Mouse (Mus musculus) liver, embryonic 12.5 days (tissue): ENCODE data around the gene Ets1. TPM values are rescaled to one million over a fixed set of nuclear protein-coding genes. Genes with fewer than 3 reads are reported as not detected.

ENCODE experiments used
- ATAC-seq: fragments of 200-750 bp; cut with Nextera tagmentation; 2 replicates; pipeline ENCODE4 v1.8.0; 2017; ENCODE audit warnings: moderate number of reproducible peaks, mild to moderate bottlenecking, moderate library complexity
- H3K27ac ChIP-seq: fragments of 300-500 bp; sonication (generic); 2 replicates; pipeline ENCODE4 v1.5.1; 2016; ENCODE audit warnings: mild to moderate bottlenecking
- H3K27me3 ChIP-seq: fragments of 300-500 bp; sonication (generic); replicated peaks from 2 replicates; pipeline ENCODE4 v1.6.1; 2016; ENCODE audit warnings: mild to moderate bottlenecking, moderate library complexity
- H3K36me3 ChIP-seq: fragments of 300-500 bp; sonication (generic); 2 replicates; pipeline ENCODE4 v1.6.1; 2016; ENCODE audit warnings: mild to moderate bottlenecking, moderate library complexity
- H3K4me1 ChIP-seq: fragments of 300-500 bp; sonication (generic); 2 replicates; pipeline ENCODE4 v1.6.1; 2016
- H3K4me2 ChIP-seq: fragments of 300-500 bp; sonication (generic); 2 replicates; pipeline ENCODE4 v1.6.1; 2016; ENCODE audit warnings: mild to moderate bottlenecking, moderate library complexity
- H3K4me3 ChIP-seq: fragments of 300-500 bp; sonication (generic); 2 replicates; pipeline ENCODE4 v1.5.1; 2016; ENCODE audit warnings: mild to moderate bottlenecking, moderate library complexity
- H3K9ac ChIP-seq: fragments of 300-500 bp; sonication (generic); 2 replicates; pipeline ENCODE4 v1.6.1; 2016; ENCODE audit warnings: mild to moderate bottlenecking, moderate library complexity
- H3K9me3 ChIP-seq: fragments of 300-500 bp; sonication (generic); replicated peaks from 2 replicates; pipeline ENCODE4 v1.6.1; 2016; ENCODE audit warnings: mild to moderate bottlenecking, moderate library complexity
- WGBS: fragments of 180-500 bp; shearing (Covaris S2); methylation state at CpG from one replicate; pipeline ENCODE4 v1.1.7; 2016; ENCODE audit not compliant: insufficient replicate concordance; 5-methylcytosine and 5-hydroxymethylcytosine counted together
- polyA plus RNA-seq: library from polyadenylated mRNA; unstranded; fragments of >200 nt; fragmentation: Nextera tagmentation; extraction: Ambion mirVana; gene quantifications from 2 replicates; pipeline ENCODE4 v1.2.1, GENCODE M21; 2016

Gene Ets1
- polyA plus RNA-seq, 1 experiment from 2014 or later = 24.2 TPM

- Histone ChIP-seq H3K9ac (no peak overlapping the region), H3K4me2 (no peak overlapping the region), H3K9me3 (no peaks in the 10 kb centered on the region), H3K4me1 (peaks cover 12% of the 10 kb centered on the region), H3K36me3 (no peaks in the 10 kb centered on the region), H3K27ac (no peak overlapping the region), H3K4me3 (no peak overlapping the region), H3K27me3 (peaks cover 37% of the 10 kb centered on the region)
- no peak for ATAC-seq
- 58% methylated on average over 12 of the region's 12 CpGs for WGBS
Measured at GRCm38 (mm10) chr9:32691151-32691925, 55.3 kb downstream of the Ets1 start.

- Histone ChIP-seq H3K4me3 (no peak overlapping the region), H3K36me3 (no peaks in the 10 kb centered on the region), H3K4me2 (no peak overlapping the region), H3K9ac (no peak overlapping the region), H3K27me3 (peaks cover 42% of the 10 kb centered on the region), H3K4me1 (peaks cover 16% of the 10 kb centered on the region), H3K27ac (no peak overlapping the region), H3K9me3 (no peaks in the 10 kb centered on the region)
- 73% methylated on average over 2 of the region's 2 CpGs for WGBS
- no peak for ATAC-seq
Measured at GRCm38 (mm10) chr9:32692944-32693343, 56.9 kb downstream of the Ets1 start.

- H3K36me3 ChIP-seq = no peaks in the 10 kb centered on the region
- H3K9ac ChIP-seq = no peak overlapping the region
- no peak for ATAC-seq
- H3K27me3 ChIP-seq = peaks cover 41% of the 10 kb centered on the region
- H3K4me3 ChIP-seq = no peak overlapping the region
- WGBS = 61% methylated on average over 3 of the region's 3 CpGs
- peaks cover 16% of the 10 kb centered on the region for H3K4me1 ChIP-seq
- no peaks in the 10 kb centered on the region for H3K9me3 ChIP-seq
- no peak overlapping the region for H3K4me2 ChIP-seq
- no peak overlapping the region for H3K27ac ChIP-seq
Measured at GRCm38 (mm10) chr9:32693411-32693810, 57.4 kb downstream of the Ets1 start.

- no peak overlapping the region for H3K4me3 ChIP-seq
- no peak overlapping the region for H3K9ac ChIP-seq
- H3K27ac ChIP-seq = no peak overlapping the region
- no peaks in the 10 kb centered on the region for H3K36me3 ChIP-seq
- WGBS = 66% methylated on average over 12 of the region's 12 CpGs
- H3K9me3 ChIP-seq = no peaks in the 10 kb centered on the region
- H3K4me2 ChIP-seq = no peak overlapping the region
- peaks cover 44% of the 10 kb centered on the region for H3K27me3 ChIP-seq
- no peak for ATAC-seq
- H3K4me1 ChIP-seq = peaks cover 16% of the 10 kb centered on the region
Measured at GRCm38 (mm10) chr9:32694111-32694824, 58.2 kb downstream of the Ets1 start.

- Histone ChIP-seq H3K9me3 (no peaks in the 10 kb centered on the region), H3K27me3 (peaks cover 38% of the 10 kb centered on the region), H3K27ac (no peak overlapping the region), H3K4me1 (peaks cover 16% of the 10 kb centered on the region), H3K4me2 (peak overlapping the region; percentile 95), H3K36me3 (no peaks in the 10 kb centered on the region), H3K4me3 (peak overlapping the region; percentile 71), H3K9ac (peak overlapping the region; percentile 76)
- no peak for ATAC-seq
- WGBS = 41% methylated on average over 4 of the region's 4 CpGs
Measured at GRCm38 (mm10) chr9:32694916-32695490, 59.0 kb downstream of the Ets1 start.

- no peaks in the 10 kb centered on the region for H3K9me3 ChIP-seq
- peak; percentile 99 for ATAC-seq
- peak overlapping the region; percentile 62; the same call in 1 of the 2 replicates for H3K27ac ChIP-seq
- under 1% methylated on average over 66 of the region's 67 CpGs for WGBS
- H3K36me3 ChIP-seq = no peaks in the 10 kb centered on the region
- peak overlapping the region; percentile 95 for H3K4me2 ChIP-seq
- peak overlapping the region; percentile 71 for H3K4me3 ChIP-seq
- peaks cover 38% of the 10 kb centered on the region for H3K27me3 ChIP-seq
- H3K4me1 ChIP-seq = peaks cover 16% of the 10 kb centered on the region
- peak overlapping the region; percentile 76 for H3K9ac ChIP-seq
Measured at GRCm38 (mm10) chr9:32695492-32696190, 59.6 kb downstream of the Ets1 start.

GRCm38 (mm10) chr9:32696259-32696658, 60.2 kb downstream of the Ets1 start:
- peak overlapping the region; percentile 76 for H3K9ac ChIP-seq
- whole genome bisulfite sequencing = 3% methylated on average over 13 of the region's 13 CpGs
- peaks cover 16% of the 10 kb centered on the region for H3K4me1 ChIP-seq
- H3K9me3 ChIP-seq = no peaks in the 10 kb centered on the region
- peak; percentile 21; the same call in 1 of the 2 replicates for ATAC-seq
- H3K36me3 ChIP-seq = no peaks in the 10 kb centered on the region
- H3K27ac ChIP-seq = peak overlapping the region; percentile 62; the same call in 1 of the 2 replicates
- peak overlapping the region; percentile 95 for H3K4me2 ChIP-seq
- H3K4me3 ChIP-seq = peak overlapping the region; percentile 71
- H3K27me3 ChIP-seq = peaks cover 35% of the 10 kb centered on the region

- Histone ChIP-seq H3K27ac (peak overlapping the region; percentile 62; the same call in 1 of the 2 replicates), H3K36me3 (no peaks in the 10 kb centered on the region), H3K4me3 (peak overlapping the region; percentile 71), H3K4me2 (peak overlapping the region; percentile 95), H3K9ac (peak overlapping the region; percentile 76), H3K27me3 (peaks cover 31% of the 10 kb centered on the region), H3K4me1 (peaks cover 16% of the 10 kb centered on the region), H3K9me3 (no peaks in the 10 kb centered on the region)
- 33% methylated on average over 7 of the region's 7 CpGs for WGBS
- no peak for ATAC-seq
Measured at GRCm38 (mm10) chr9:32696717-32697116, 60.7 kb downstream of the Ets1 start.

GRCm38 (mm10) chr9:32697291-32698110, 61.5 kb downstream of the Ets1 start:
- ATAC-seq = no peak
- peak overlapping the region; percentile 95 for H3K4me2 ChIP-seq
- H3K9ac ChIP-seq = peak overlapping the region; percentile 76; the same call in 1 of the 2 replicates
- no peaks in the 10 kb centered on the region for H3K9me3 ChIP-seq
- H3K27ac ChIP-seq = no peak overlapping the region
- H3K4me3 ChIP-seq = peak overlapping the region; percentile 71
- H3K36me3 ChIP-seq = no peaks in the 10 kb centered on the region
- peaks cover 26% of the 10 kb centered on the region for H3K27me3 ChIP-seq
- 61% methylated on average over 9 of the region's 9 CpGs for WGBS
- H3K4me1 ChIP-seq = peaks cover 16% of the 10 kb centered on the region

- WGBS = 58% methylated on average over 4 of the region's 4 CpGs
- H3K9ac ChIP-seq = no peak overlapping the region
Measured at GRCm38 (mm10) chr9:32698766-32699165, 62.7 kb downstream of the Ets1 start.

GRCm38 (mm10) chr9:32699391-32699841, 63.4 kb downstream of the Ets1 start:
- Histone ChIP-seq H3K4me3 (0 out of 2 replicates have a peak overlapping the region, but pooled peaks have one; percentile 10), H3K9ac (no peak overlapping the region; the same call in 1 of the 2 replicates), H3K4me1 (peaks cover 18% of the 10 kb centered on the region), H3K27me3 (peaks cover 24% of the 10 kb centered on the region), H3K4me2 (peak overlapping the region; percentile 19), H3K27ac (no peak overlapping the region), H3K36me3 (no peaks in the 10 kb centered on the region), H3K9me3 (no peaks in the 10 kb centered on the region)
- no peak for ATAC-seq
- 60% methylated on average over 8 of the region's 8 CpGs for WGBS

More at GRCm38 (mm10) chr9:32698766-32699165, 62.7 kb downstream of the Ets1 start:
- Histone ChIP-seq H3K4me3 (0 out of 2 replicates have a peak overlapping the region, but pooled peaks have one; percentile 2), H3K9me3 (no peaks in the 10 kb centered on the region), H3K36me3 (no peaks in the 10 kb centered on the region), H3K27me3 (peaks cover 24% of the 10 kb centered on the region), H3K4me1 (peaks cover 16% of the 10 kb centered on the region), H3K4me2 (peak overlapping the region; percentile 19), H3K27ac (no peak overlapping the region)
- ATAC-seq = no peak
